Mouse (Mus musculus) regulatory T cell (primary cell): ENCODE results near the gene Ddi2.
"Not testable (repeated sequence)": the region's sequence is repeated elsewhere in the genome, so short reads cannot be mapped to it uniquely, and the experiment has no call there.

Source experiments
- in situ Hi-C: fragments of 300-600 bp; cut with MboI, MseI; formaldehyde crosslinking; loops from one replicate; pipeline ENCODE4 v1.15.1; 2025; ENCODE audit warnings: high pct_unique_total_duplicates

Ddi2 gene

DNA sequence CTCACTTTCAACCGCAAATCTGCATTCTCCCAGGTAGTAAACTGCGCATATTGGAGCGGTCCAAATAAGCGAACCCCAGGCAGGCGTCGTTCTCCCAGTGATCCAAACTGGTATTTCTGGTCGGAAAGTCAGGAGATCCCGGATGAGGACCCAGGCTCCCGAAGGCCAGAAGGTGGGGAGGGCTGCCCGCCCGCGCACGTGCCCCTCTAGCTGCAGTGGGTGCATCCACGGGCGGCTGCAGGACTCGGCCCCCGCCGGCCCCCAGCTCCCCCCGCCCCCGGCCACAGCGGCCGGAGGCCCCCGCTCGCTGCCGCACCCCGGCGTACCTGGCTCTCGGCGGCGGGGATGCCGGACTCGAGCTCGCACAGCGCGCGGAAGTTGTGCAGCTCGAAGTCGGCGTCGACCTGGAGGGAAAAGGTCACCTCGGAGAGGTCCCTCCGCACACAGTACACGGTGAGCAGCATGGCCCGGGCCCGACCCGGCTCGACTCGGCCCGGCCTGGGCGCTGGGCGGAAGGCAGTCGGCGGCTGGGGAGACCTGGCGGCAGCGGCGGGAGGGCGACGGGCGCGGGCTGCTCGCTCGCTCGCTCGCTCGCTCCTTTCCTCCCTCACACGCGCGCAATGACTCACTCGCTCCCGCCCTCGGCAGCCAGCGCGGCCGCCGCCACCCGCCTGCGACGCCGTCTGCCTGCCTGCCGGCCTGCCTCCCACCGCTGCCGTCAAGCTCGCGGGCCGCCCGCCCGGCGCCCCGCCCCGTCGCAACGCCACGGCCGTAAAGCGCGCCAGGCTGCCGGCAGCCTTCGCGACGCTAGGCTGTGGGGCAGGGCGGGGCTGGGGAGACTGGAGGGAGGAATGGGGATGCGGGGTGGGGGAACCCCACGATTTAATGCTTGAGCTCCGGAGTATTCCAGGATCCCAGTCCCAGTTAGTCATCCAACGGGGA is at the start of gene Ddi2:
Gene Ddi2 (minus strand): TSS at position 689 of the 942 bp plus-strand sequence.
- in situ Hi-C loops: loop anchor here (10.0 kb wide), 2 partner anchors 72 to 232 kb away; partner anchors contain the start of genes Casp9 and Dnajc16

DNA sequence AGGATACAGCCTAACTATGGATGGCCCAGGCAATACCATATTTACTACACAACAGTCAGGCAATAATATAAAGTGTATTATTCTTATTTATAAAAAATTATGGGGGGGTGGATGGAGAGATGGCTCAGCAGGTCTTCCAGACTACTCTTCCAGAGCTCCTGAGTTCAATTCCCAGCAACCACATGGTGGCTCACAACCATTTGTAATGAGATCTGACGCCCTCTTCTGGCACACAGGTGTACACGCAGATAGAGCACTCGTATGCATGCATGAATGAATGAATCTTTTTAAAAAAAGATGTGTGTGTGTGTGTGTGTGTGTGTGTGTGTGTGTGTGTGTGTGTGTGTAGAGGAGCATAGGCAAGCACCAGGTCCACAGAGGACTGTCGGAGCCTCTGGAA is 49.8 kb upstream of the Ddi2 start:
- in situ Hi-C loops: not testable (repeated sequence)

DNA sequence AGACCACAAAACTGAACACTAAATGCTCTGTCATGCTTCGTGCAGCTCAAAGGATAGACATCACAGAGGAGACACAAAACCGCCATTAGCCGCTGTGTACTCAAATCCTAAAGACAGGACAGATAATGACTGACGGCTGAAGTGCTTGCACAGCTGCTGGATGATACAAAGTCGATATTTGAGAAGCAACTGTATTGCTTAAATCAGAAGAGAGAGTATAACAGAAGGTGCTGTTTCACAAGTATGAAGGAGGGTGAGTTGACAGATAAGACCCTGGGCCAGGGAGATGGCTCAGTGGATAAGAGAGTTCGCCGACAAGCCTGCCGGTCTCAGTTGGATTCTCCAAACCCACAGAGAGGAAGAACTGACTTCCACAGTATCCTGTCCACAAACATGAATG is 48.6 kb upstream of the Ddi2 start:
- in situ Hi-C loops: no loop called here

DNA sequence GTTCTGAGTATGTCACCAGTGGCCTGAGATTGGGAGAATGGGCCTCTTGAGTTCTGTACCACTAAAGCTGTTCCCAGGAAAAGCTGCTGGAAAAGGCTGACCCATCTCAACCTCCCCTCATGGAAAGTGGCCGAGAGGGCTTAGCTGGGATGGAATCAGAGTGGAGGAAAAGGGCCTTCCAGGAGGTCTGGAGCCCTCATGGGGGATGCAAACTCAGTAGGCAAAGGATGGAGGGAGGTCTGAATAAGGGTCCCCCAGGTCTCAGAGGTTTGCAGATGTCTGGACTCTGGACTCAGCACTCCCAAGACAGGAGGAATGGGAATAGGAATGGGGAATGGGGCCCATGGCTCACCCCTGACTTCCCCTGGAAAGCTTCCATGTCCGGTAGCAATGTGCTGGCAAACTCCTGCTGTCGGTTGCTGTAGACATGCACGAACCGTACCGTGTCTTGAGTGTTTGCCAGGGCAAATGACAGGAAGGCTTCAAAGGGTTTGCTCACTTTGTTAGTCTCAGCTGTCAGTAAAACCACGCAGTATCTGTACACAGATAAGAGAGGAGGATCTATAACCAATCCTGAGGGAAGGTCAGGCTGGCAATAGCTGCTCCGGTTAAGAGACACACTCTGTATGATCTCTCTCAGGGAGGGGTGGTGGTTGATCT is 46.4 kb upstream of the Ddi2 start:
- in situ Hi-C loops: no loop called here

DNA sequence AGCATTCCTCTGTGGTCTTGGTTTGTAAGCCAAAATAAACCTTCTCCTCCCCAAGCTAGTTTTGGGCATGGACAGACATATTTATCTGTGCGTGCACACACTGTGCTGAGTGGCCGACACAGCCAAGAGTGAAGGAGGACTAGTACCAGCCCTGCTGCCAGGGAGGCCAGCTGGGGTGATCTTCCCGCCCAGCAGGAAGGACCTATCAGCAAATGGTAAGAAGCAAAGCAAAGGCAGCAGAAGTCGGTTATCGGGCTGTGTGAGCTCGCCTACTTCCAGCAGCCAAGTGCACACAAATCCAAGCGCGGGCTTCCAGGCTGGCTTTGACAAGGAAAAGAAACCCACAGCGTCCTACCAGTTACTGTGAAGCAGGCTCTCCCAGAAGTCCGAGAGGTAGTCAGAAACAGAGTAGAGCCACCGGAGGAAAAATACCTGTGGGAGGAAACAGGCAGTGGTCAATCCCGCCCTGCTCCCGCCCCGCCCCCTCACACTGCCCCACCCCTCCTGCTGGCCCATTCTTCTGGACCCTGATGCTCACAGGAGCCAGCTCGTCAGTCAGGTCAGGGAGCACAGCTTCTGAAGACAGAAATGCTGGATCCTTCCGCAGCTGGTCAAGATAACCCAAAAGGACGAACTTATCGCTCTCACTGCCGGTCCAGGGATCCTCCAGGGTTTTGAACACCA is 44.3 kb upstream of the Ddi2 start:
- in situ Hi-C loops: no loop called here

DNA sequence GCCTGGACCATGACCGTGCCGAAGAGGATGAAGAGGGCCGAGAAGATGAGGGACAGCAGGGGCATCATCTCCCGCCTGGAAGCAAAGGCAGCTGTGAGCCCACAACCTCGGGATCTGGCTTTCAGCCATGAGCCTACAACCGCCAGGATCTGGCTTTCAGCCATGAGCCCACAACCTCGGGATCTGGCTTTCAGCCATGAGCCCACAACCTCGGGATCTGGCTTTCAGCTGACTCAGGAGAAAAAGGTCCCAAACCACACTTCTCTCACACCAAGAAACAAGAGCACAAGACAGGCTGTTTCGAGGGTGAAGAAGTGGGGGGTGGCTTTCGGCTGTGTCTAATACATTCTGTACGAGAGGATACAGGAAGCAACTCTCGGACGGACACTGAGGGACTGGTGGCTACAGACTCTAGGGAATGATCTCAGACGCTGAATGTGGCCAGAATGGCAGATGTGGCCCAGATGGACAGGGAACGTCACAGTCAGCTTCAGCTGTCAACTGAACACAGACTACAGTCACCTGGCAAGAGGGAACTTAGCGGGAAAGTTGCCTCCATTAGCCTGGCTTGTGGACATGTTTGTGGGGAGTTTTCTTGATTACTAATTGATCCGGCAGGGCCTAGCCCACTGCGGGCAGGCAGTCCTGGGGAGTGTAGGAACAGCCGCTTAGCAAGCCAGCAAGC is 43.6 kb upstream of the Ddi2 start:
- in situ Hi-C loops: no loop called here

DNA sequence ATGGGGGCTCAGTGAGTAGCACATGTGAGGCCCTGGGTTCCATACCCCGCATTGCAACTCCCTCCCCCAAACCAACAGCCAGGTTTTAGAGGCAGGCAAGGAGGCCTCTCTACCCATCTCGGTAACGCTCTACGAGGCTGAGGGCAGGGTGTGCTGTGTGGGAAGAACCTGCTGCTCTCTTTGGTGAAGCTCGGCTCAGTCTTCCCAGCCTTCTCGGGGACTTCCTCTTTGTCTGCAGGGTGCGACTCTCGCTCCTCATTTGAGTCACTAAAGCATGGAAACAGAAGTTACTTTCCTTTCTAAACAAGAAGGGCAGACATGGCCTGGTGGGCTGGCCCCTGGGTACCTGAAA is 43.1 kb upstream of the Ddi2 start:
- in situ Hi-C loops: no loop called here

DNA sequence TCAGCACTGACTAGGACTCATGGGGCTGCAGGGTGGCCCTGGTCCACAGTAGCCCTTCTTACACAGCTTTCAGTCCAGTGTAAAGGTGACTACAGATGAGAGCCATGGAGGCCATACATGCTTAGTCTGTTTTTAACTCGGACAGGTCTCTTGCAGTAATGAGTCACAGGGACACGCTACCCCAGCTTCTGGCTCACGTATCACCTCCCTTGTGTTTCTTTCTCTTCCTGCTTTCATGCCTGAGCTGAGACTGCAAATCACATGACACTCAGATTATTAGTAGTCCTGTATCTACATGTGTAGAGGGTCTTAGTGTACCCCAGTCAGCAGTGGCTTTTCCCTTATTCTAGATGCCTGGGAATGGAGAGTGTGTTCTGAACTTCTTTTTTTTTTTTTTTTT is 41.8 kb upstream of the Ddi2 start:
- in situ Hi-C loops: no loop called here

DNA sequence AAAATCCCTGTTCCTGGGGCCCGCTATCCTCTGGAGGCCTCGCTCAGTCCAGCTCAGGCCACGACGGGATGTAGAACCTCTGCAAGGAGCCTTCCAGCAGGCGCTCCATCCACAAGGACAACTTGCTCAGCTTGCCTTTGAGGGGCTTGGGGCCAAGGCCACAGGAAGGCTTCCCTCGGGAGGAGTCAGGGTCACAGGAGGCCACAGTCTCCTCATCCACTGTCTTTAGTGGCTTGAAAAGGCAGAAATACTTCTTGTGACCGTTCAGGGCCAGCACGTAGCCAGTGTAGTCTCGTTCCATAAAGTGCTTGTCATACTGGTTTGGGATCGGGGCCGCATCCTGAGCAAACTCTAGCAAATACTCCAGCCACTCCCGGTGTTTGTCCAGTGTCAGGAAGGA is 40.3 kb upstream of the Ddi2 start:
- in situ Hi-C loops: no loop called here

DNA sequence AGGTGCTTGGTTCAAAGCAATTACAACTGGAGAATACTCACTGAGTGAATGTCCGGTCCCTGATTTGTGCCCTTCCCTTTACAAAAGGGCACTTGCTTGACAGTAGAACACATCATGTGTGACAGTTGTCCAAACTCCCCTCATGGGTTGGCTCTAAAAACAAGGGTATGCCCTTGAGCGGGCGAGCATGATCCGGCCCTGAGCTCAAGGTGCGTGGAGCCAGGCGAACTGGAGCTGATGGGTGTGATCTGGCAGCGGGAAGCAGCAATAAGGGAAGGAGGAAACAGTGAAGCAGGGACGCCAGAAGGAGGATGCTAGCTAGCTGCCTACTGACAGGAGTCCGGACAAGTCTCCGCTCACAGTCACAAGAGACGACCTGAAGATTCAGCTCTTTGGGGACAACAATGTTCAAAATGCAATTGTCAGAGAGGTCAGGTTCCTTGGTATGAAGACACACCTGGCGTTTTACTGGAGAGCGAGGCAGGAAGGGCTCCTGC is 38.9 kb upstream of the Ddi2 start:
- in situ Hi-C loops: no loop called here

DNA sequence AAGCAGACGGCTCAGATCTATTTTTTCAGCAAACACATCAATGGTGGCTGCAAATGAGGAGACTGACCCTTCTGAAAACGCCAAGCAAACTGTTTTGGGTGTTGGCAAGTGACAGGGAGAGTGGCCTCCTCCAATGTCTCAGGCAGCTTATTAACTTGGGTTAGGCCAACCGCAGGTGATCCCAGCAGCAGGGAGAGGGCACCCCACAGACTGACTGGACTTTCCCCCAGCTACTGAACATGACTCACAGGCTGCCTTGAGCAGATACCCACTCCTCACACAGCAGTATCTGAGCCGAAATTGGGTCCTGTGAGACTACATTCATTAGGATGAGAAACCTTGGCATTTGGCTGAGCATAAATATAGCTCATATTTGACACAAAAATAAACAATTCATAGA is 37.7 kb upstream of the Ddi2 start:
- in situ Hi-C loops: no loop called here

DNA sequence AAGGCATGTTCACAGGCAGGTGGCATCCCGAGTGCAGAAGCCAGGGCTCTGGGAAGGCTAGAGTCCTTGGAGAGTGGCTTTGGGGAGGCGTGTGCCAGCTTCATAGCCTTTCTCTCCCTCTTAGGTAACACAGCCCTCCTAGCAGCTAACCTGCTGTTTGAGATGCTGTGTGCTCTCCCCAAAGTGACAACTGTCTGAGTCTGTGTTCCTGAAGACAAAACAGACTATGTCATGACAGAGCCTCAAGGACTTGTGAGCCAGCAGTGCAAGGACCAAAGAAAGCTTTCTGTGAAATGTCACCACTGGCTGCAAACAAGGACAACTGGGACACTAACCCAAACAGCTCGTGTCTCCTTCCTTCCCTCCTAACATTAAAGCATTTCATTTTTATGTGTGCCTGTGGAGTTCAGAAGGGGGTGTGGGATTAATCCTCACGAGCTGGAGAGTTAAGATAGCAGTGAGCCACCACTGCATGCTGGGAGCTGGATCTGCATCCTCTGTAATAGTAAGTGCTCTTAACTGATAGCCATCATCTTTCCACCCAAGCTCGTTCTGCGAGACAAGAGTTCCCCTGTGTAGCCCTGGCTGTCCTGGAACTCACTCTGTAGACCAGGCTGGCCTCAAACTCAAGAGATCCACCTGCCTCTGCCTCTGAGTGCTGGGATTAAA is 35.8 kb upstream of the Ddi2 start:
- in situ Hi-C loops: no loop called here

DNA sequence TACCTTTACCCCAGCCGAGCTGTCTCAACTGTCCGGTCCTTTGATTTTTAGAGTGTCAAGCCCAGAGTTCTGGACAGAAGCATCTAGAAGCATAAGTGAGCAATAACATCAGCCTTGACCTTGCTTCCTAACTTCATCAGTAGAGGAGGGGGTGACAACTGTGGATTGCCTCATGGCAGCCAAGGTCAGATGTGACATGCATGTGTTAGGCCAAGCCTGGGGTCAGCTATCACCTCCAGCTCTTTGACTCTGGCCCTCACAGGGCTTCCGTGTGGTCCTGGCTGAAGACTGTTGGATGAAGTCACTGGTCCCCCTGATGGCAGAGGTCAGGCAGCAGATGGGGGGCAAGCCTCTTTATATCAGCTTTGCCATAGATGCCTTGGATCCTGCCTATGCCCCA is 33.9 kb upstream of the Ddi2 start:
- in situ Hi-C loops: no loop called here

DNA sequence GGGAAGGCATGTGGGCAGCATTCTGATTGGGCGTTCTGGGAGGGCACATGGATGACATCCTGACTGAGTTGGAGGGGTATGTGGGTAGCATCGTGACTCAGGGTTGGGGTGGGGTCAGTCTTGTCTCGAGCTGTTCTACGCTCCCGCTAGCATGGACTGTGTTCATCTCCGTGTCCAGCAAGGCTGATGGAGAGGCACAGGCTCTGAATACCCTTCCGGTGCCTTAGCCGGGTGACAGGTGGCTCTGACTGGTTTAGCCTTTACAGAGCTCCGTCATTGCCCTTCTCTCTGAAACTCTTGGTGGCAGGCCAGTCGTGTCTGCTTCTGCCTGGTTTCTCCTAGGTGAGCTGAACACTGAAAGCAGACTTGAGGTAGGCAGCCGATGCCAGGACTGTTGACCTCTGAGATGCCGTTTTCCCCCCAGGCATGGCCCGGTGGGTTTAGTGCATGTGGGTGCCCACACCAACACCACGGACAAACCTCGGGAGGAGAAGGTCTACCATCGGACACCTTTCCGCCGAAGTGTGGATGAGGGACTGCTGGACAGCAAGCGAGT is 32.2 kb upstream of the Ddi2 start:
- in situ Hi-C loops: no loop called here

DNA sequence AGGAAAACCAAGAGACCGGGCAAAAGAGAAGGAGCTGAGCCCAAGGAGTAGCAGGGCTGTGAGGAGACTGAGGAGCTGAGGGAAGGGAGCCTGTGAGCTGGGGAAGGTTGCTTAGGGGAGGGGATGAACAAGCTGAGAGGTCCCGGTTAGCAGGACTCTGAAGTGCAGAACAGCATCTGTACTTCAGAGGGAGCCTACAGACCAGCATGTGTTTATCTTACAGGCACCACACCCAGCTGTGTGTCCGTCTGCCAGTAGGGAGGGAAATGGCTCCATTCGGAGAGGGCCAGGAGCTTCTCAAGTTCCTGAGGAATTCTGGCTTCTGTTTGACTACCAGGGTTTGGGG is 28.8 kb upstream of the Ddi2 start:
- in situ Hi-C loops: no loop called here

DNA sequence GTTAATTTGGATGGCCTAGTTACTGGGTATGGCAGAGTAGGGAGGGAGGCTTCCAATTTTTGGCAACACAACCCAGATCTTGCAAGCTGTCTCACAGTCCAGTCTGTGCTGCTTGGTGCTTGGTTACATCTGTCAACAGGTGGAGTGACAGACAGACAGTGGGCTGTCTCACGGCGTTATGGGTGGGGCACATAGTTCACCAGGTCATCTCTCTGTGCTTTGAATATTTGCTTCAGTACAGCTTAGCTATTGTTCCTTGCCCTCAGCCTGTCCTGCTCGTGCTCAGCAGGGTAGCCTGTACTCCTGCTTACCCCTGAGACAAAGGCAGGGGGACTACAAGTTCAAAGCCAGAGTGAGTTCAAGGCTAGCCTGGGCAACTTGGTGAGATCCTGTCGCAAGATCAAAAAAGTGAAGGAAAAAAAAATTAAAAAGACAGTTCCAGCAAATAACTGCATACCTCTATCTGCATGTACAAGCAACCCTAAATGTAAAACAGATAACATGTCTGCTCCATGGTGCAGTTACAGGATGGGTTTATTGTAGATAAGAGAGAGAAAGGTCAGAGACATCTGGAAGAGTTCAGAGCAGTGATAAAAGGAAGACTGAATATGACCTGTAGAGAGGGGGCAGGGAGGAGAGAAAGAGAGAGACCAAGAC is 28.3 kb upstream of the Ddi2 start:
- in situ Hi-C loops: no loop called here

DNA sequence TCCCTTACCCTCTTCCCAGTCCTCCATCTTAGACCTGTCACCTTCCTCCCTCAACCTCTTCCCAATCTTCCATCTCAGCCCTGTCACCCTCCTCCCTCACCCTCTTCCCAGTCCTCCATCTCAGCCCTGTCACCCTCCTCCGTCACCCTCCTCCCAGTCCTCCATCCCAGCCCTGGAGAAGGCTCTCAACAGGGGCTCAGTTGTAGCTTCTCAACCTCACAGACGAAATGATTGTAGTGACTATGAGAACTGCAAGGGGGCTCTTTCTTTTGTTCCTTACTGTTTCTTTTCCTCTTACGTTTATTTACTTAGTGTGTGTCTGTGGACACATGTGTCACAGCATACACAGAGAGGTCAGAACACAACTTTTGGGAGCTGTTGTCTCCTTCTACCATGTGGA is 27.6 kb upstream of the Ddi2 start:
- in situ Hi-C loops: no loop called here

DNA sequence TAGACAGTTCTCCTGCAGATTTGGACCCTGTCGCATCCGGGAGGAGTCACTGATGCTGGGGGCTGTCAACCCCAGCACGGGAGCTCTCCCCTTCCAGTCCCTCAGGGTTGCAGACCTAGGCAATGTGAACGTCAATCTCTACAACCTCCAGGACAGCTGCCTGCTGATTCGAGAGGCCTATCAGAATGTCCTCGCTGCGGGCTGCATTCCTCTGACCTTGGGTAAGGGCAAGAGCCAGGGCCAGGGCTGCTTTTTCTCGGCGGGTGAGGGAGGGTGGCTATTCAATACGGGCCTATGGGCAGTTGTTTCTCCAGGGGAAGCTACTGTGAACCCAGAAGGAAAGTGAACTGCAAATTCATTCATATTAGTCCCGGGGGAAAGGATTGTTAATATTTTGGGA is 26.3 kb upstream of the Ddi2 start:
- in situ Hi-C loops: no loop called here

DNA sequence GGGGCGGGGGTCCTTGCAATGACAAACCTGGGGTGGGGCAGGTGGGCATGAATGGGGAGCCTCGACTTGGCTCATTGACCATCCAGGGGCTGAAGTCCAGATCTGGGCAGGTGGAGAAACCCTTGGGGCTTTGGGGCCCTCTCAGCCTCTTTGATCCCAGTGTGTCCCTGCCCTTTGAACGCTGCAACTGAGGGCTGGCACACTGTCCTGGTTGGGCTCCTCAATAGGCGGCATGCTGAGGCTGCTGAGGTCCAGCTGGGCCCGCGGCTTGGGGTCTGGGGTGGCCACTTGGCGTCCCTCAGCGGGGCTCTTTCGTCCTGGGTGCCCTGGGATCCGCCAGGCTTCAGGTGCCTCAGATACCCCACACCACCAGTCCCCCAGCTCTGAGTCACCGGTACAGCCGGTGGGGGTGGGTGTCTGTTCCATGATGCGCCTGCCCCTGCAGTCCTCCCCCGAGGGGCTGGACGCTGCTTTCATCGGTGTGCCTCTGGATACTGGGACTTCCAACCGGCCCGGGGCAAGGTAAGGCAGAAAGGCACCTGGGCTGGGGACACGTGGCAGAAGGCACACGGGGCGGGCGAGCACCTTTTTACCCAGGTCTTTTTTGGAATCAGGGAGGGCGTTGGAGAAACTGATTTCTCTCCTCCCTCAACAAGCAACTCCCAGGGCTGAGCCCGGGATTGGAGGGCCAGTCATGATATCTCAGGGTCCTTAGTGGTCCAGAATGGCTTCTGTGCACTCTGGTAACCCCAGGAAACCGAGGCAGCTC is 23.5 kb upstream of the Ddi2 start, which contains the start of gene Agmat:
Gene Agmat (plus strand): TSS at position 95 of the 769 bp plus-strand sequence.
- in situ Hi-C loops: no loop called here

DNA sequence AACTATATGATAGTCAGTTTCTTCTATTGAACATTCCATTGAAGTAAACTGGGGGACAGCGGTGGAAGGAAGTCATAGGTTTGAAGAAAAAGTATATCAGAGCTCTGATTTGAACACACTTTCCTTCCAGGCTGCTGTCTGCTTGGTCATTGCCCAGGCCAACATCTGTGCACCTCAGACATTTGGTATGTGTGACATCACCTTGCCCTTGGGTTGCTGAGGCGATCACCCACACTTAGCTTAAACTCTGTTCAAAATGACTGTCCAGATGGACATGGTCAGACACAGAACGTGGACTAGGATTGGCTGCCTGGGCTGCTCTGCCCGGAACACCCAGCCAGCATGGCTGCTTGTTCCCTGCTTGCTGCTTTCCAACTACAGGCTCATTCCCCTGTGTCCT is 19.2 kb upstream of the Ddi2 start:
- in situ Hi-C loops: no loop called here
